Mouse (Mus musculus) v-Abl transformed pro-B cells (cell line): ENCODE data around the gene Col4a4.

Source experiments
- in situ Hi-C, 2 experiments: fragments of 400-800 bp; cut with MboI; formaldehyde crosslinking; loops; one replicate each; pipeline ENCODE4 v1.15.1; 2025; ENCODE audit not compliant: unreplicated experiment in 2 of 2

The Col4a4 gene

DNA sequence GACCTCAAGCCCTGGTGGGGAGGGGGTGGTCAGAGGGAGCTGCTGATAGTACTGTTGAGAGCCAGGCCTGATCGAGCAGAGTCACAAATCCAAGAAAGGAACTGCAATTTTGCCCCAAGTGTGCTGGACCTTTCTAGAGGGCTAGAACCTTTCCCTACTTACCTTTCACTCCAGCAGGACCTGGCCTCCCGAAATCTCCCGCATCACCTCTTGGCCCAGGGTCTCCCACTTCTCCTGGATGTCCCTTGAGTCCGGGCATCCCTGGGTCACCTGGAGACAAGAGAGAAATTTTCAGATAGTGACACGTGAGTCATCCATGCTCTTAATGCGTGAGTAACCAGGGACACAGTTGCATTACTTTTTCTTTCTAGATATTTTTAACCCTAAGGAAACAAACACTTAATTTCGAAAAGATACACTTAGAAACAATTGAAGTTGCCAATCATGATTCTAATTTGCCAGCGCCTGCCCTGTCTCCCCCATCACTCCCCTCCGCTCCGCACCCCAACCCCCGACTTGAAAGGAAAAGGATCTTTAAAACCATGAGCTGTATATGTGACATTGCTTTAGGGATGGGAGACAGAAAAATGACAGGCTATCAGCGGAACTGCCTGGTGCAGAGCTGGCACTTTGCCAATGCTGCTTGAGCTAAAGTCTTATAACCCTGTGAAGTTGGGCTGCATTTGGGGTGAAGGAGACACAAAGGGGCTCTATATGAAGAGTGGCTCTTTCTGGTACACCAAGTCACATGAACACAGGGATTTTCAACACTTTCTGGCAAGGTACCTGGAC lies 106.8 kb downstream of the Col4a4 start:
- in situ Hi-C loops, result loop anchor here in 1 of 2 experiments (10.0 kb wide), 2 partner anchors 185 to 1165 kb away; partner anchors contain the start of gene Irs1

DNA sequence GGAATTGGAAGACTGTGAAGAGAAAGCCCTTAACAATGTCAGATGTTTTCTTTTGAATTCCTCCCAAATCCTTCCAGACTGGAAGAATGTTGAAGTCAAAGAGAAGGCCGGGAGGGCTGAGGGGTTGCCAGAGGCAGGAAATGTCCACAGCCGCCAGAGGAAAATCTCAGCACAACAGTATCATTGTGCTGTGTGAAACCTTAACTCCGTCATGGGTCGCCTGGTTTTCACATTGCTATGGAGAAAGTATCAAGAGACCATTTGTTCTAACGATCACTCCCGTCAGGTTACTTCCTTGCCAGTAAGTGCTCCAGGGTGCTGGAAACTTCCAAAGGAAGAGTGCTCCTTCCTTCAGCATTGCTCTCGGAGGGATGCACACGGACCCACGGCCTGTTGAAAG lies 109.9 kb downstream of the Col4a4 start:
- in situ Hi-C loops, result loop anchor here in 1 of 2 experiments (10.0 kb wide), 2 partner anchors 182 to 1162 kb away; partner anchors contain the start of gene Irs1

DNA sequence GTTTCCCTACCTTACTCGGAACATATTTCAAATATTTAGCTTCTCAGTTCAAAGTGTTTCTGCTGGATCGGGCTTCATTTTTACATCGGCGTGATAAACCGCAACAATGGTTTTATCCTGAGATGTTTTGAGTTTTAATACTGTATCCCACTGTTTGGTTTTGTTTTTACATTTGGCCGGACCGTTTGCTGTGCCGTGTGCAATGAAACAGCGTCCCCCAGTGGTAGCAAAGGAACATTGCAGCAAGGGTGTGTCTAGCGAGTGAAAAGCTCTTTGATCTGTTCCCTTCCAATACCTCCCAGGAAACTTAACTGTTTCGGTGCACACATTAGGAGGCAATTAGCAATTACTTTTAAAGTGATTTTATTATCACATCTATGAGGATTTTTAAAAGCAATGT lies 110.4 kb downstream of the Col4a4 start:
- in situ Hi-C loops, result loop anchor here in 1 of 2 experiments (10.0 kb wide), 2 partner anchors 181 to 1161 kb away; partner anchors contain the start of gene Irs1

DNA sequence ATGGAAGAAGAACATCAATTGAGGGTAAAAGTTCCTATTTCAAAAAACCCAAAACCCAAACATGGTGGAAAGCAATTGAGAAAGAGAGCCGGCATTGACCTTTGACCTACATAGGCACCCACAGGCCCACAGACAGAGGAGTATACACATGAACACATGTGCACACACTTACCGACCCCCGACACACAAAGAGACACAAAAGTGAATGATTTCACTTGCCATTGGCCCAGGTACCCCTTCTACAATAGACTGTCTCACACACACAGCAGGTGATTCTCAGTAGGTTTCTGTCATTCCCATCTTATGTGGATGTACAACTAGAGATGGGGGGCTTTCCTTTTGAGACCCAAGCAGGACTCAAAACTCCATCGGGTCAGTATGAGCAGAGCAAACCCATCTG lies 110.8 kb downstream of the Col4a4 start:
- in situ Hi-C loops, result loop anchor here in 1 of 2 experiments (10.0 kb wide), 2 partner anchors 181 to 1161 kb away; partner anchors contain the start of gene Irs1

DNA sequence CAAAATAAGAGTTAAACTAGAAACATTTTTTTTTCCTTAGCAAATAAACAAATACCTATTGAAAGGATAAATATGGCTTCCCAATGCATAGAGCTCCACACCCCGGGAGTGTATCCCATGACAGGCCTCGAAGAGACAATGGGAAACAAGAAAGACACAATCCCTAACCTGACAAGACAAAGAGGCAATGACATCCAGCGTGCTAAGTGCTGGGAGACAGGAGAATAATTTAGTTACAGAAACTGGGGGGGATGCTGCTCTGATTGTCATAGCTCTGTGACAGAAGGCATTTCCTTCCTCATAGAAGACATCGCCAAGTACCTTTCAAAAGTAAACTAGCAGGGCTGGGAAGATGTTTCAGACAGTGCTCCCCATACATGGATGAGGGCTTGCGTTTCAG lies 111.4 kb downstream of the Col4a4 start:
- in situ Hi-C loops, result loop anchor here in 1 of 2 experiments (10.0 kb wide), 2 partner anchors 180 to 1160 kb away; partner anchors contain the start of gene Irs1

DNA sequence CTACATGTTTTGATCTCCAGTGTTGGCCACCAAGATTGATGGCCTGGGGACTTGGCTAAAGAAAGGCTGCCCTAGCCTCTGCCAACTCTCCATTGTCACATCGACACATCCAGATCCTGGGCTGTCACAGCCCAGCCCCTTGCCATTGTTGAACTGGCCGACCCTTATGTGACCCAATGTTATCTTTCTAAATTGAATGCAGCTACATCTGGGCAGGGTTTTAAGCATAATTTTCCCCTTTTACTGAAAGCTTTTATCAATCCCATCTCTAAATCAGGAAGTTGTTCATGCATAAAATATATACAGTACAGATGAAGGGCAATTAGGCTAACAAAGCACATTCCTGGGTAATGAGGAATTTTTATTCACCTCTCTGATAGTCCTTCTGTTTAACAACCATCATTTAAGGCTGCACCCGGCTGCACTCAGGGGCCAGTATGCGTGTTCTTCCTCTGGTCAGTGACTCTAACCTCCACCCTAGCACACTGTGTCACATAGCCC lies 112.1 kb downstream of the Col4a4 start:
- in situ Hi-C loops, result loop anchor here (5.0 to 10.0 kb wide), 3 partner anchors 180 to 1160 kb away; partner anchors contain the start of gene Irs1 (in 1 of the 2)

DNA sequence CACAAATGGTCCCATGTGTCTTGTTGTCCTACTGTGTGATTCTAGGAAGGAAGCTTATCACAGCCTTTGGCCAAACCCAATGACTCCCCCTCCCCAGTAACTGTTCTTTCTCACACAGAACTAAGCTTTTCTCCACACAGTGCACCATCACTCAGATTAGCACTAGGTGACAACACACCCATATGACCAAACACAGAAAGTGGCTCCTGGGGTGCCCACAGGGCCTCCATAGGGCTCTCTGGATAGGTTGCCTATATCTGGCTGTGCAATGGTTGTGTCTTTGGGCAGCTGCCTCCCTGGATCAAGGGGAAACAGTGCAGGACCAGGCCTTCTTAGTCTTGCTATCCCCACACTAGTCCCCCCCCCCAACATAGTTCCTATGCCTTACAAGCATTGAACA lies 113.2 kb downstream of the Col4a4 start:
- in situ Hi-C loops, result loop anchor here (5.0 to 10.0 kb wide), 3 partner anchors 179 to 1159 kb away; partner anchors contain the start of gene Irs1 (in 1 of the 2)

DNA sequence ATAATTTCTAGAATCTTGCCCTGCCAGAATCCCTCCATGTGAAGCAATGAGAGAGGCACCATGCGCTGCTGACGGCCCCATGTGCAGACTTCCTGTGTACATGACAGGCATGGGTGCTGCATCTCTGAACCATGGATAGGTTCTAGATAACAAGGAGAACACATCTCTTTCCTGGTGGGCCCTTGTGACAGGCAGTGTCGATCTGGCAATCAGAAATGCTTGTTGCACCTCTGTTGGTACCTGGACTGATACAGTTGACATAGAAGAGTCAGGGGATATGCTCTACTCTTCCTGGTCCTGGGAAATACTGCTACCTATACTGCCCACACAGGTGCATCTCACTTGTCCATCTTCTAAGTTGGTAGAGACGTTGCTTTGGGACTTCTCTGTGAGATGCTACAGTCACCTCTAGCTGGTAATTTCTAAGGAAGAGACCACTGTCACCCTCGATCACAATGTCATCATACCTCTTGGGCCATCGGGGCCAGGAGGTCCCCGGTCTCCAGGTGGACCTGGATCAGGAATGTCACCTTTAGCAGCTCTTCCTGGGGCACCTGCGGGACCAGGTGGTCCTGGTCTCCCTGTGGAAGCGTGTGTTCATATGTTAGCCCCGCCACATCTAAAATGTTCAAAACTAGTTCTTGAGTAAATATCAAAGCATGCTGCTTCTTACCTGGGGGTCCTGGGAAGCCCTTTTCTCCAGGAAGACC lies 116.0 kb downstream of the Col4a4 start:
- in situ Hi-C loops, result loop anchor here (5.0 to 10.0 kb wide), 3 partner anchors 176 to 1156 kb away; partner anchors contain the start of gene Irs1 (in 1 of the 2)

DNA sequence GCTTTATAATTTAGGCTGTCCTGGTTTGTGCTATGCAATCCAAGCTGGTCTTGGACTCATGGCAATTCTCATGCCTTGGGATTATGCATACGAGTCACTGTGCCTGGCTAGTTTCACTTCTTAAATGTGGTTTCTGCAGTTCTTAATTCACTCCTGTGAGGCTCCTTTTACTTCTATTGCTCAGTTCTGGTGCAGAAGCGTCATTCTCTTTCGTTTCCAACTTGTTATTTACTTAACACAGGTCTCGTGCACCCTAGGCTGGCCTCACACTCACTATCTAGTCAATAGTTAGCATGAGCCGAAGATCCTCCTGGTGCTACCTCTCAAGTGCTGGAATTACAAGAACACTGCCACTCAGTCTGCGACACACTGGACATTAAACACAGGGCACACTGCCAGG lies 117.8 kb downstream of the Col4a4 start:
- in situ Hi-C loops, result no loop called here

DNA sequence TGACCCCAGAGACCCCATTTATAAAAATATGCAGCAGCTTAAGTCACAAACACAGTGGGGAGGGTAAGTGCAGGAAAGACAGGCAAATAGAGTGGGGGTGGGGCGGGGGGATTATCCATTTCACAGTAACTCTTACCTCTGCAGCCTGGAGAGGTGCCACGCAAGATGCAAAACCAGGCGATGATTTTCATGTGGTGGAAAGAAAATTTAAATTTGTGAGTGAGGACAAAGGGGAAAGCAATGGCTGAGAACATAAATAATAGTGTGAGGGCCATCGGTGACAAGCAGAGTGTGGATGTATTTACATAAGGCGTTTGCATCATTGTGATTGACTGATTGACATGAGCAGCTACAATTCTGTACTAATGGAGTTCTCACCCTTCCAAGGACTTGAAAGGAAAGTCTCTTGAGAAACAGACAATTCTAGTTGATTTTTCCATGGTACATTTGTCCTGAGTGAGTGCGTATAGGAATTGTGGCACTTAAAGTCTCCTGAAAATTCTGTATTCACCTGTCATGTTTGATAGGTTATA lies 121.3 kb downstream of the Col4a4 start:
- in situ Hi-C loops, result no loop called here

DNA sequence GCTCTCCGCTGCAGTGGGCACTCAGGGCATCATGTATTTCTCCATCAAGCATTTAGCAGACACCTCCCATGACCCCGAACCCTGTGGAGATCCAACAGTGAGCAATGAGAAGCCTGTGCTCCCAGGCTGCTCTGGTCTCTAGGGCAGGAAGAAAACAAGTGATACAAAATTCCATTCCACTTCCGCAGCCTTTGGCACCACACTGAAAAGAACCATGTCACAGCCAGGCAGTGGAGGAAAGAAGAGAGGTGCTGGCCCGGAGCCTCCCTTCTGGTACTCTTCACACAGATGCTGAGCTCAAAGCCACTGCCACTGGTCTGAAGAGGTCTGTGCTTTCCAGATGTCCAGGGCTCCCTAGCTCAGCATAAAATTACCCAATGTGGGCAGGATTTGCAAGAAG lies 125.6 kb downstream of the Col4a4 start:
- in situ Hi-C loops, result no loop called here

DNA sequence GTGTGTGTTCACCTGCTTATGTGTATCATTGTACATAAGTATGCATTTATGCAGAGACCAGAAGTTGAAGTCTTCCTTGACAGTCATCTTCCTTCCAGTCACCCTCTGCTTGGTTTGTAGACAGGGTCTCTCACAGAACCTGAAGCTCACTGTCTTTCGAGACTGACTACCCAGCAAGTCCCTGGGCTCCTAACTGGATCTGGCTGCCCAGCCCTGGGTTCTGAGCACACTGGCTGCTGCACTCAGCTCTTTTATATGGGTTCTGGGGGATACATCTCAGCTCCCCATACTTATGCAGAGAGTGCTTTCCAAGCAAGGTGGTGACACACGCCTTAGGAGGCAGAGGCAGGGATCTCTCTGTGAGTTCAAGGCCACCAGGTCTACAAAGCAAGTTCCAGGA lies 126.7 kb downstream of the Col4a4 start:
- in situ Hi-C loops, result no loop called here

DNA sequence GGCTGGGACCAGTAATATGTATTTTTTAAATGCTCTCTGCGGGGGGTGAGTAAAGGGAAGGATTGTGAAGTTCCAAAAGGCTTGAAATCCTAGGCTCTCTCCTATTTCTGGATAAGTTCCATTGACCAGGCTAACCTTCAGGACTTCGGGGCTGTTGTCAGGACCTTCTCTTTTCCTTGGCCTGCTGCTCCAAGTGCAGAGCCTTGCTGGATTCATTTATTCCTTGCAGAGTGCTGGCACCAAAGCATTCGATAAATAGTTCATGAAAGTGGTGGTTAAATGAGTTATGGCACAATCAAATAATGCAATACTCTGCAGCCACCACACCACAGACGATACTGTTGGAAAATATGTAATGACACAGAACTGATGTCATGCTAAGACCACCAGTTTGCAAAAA lies 127.3 kb downstream of the Col4a4 start:
- in situ Hi-C loops, result no loop called here

DNA sequence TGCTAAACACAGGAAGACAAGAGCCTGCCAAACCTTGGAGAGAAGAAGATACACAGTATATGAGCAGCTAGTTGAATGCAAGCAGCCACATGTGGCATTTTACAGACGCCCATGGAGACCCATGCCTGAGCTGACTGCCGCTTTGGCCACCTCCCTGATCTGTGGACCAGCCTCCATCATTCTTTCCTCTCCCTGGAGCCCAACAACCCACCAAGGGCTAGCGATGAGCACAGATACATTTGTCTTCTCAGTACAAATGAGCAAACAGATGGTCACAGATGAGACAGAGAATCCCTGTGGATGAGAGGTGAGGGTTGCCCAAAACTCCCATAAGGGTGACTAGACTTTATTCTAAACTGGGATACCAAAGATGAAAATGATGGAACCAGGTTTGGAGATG lies 132.6 kb downstream of the Col4a4 start:
- in situ Hi-C loops, result no loop called here

DNA sequence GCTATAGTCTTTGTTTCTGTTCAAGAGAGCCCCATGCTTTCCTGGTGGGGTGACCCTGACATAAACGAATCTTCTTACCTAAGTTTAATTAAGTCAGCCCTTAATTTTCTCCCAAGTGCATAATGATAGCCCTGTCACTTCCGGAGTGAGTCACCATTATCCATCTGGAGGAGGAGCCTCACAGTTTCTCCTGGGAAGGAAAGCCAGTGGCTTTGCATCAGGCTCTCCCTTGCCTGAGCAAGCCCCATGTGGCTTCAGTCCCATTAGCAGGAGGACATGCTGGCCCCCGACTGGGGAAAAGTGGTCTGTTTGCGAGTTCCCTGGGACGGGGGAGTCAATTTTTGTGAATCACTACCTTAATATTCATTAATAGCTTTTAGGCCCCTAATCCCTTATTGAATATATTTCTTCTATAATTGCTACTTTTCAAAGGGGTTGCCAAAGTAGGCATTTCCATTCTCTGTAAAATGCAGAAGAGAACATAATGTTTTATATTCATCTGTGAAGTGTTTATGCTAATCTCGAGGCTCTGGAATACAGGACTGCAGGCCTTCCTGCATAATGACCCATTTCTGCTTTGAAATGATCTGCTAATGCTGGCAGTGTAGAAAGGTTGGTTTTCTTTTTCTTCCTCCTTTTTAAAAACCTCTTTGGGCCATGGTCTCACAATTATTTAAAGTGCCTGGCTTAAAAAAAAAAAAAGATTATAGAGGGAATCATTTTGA lies 134.6 kb downstream of the Col4a4 start:
- in situ Hi-C loops, result no loop called here

DNA sequence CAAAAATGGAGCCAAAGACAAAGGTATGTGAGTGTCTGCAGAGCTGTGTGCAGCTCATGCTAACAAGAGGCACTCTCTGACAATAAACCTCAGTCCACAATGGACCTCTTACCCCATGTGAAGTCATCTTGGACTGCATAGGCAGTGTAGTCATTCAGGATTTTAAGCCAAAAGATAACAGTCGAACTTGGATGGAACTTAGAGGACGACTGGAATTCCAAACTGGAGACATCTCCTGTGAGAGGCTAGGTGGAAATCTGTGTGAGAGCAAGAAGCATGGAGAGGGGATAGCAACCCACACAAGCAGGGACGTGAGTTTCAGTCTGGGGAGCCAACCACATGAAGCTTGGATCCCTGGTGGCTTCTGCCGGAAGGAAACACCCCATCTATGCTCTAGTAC lies 136.8 kb downstream of the Col4a4 start:
- in situ Hi-C loops, result no loop called here

DNA sequence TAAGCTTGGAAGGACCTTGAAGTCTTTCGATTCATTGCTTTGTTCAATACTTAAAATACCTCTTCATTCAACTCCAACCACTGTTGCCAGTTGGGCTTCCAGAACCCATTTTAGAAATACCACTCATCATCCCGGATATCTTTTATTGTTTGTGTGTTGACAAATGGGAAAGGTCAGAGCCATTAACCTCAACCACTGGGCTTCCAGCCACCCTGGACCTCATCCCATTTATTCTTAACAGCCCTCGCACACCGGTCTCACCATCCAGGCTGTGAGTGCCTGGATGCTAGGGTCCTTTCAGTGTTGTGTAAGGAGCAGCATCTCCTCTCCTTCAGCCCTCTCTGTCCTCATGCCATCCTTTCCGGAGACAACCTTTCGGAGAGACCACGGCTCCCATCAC lies 140.6 kb downstream of the Col4a4 start:
- in situ Hi-C loops, result no loop called here

DNA sequence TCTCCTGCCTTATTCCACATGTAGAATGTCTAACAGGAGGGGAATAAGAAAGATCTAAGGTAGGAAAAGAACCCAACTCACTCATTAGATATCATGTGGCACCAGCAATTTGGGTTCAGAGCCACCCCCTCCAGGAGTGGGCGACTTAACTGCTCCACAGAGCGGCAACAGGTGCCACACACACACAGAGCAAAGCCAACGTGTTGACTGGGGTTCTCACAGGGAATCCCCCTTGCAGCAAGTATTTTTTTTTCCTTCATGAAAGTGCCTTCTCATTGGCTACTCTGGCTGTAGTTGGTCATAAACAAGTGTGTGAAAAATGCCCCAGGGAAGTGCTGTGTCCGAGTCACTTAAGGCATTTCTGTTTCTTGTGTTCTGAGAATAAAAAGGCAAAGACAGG lies 143.1 kb downstream of the Col4a4 start:
- in situ Hi-C loops, result no loop called here

DNA sequence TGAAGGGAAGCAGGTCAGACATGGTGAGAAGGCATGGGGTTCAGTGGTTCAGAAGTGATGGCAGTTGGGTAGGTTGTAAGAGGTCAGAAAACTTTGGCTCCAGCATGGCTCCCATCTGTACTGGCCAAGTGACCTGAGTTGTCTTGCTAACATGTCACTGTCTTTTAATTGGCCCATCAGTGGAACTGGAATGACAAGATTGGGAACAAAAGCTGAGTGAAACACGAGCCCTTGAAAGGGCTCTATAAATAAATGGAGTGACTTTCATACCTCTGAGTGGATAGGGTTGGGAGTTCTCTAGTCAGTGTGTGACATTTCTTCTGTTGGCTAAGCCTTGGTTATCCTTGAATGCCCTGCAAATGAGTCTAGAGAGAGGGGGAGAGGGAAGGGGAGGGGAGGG lies 146.5 kb downstream of the Col4a4 start:
- in situ Hi-C loops, result no loop called here

DNA sequence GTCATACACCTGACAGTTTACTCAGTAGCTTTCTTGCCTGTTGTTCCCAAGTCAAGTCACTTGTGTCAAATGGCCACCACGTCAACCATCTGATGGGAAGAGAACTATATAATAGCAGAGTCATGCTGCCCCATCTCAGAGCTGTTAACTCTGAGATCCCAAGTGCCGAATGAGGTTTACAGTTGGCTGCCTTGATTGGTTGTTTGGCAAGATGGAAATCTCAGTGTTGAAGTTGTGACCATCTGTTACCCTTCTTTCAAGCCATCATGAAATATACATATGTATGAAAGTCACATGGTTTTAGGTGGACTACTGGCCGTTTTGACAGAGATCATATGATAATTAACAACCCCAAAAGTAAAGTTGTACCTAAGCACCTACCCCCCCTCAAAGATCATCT lies 149.4 kb downstream of the Col4a4 start:
- in situ Hi-C loops, result no loop called here
